Mouse (Mus musculus): ENCODE measurements around the gene Ldlrad2. TPM values are rescaled to one million over a fixed set of nuclear protein-coding genes. Genes with fewer than 3 reads are reported as not detected.
"Not testable (repeated sequence)": the region's sequence is repeated elsewhere in the genome, so short reads cannot be mapped to it uniquely, and the experiment has no call there.

Gene Ldlrad2
- polyA plus RNA-seq, 1 experiment from 2014 or later = not detected

DNA sequence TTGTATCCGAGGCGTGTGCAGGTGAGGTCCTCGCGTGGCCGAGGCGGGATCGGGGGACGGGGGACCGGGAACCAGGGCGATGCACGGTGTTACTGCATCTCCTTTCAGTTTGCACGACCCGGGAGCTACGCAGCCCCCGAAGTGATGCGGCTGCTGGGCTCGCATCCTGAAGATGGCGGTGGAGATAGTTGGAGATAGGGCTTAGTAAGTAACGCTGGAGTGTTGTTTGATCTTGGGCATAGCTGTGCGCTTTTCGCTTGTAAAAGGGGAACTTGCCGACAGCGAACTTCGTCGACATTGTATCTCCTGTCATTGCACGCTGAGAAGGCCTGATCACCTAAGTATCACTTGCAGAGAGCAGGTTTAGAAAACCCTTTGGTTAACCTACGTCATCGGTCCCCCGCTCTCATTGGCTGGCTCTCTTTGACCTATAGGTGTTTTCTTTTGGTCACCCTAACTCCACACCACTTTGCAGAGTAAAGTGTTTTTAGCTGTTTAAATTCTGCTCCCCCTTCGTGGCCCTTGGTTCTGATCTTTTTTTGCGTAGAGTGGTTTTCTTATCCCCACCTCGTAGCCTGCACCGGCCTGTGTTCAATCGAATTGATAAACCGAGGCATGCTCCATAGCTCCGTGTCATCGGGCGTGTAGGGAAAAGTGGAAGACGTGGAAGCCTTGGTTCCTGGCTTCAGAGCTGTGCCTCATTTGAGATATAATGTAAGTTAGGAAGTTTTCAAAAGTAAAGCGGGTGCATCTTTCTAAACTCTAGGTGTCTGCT is 20.3 kb upstream of the Ldlrad2 start:
- H3K4me3 ChIP-seq (ENCODE audit: low read depth, low read length) = peak overlapping the region; percentile 81
- H3K27ac ChIP-seq (ENCODE audit: low read depth, low read length) = peak overlapping the region; percentile 99
- H3K36me3 ChIP-seq (ENCODE audit: control insufficient read depth, insufficient read depth, low read length) = no peaks in the 10 kb centered on the region
- ATAC-seq (no peak; the same call in 1 of the 2 replicates), DNase-seq (ENCODE audit: low spot score) (peak; percentile 42)
- H3K4me1 ChIP-seq (ENCODE audit: control insufficient read depth, insufficient read depth, low read length) = peaks cover 14% of the 10 kb centered on the region
- WGBS = 5% methylated on average over 40 of the region's 40 CpGs
- H3K9me3 ChIP-seq (replicated peaks; ENCODE audit: control insufficient read depth, low read length) = no peaks in the 10 kb centered on the region
- H3K9ac ChIP-seq (ENCODE audit: low read length) = peak overlapping the region; percentile 88
- no peaks in the 10 kb centered on the region for H3K27me3 ChIP-seq (replicated peaks; ENCODE audit: control insufficient read depth, insufficient read depth, low read length)
- peak overlapping the region; percentile 87 for H3K4me2 ChIP-seq (ENCODE audit: low read length)

DNA sequence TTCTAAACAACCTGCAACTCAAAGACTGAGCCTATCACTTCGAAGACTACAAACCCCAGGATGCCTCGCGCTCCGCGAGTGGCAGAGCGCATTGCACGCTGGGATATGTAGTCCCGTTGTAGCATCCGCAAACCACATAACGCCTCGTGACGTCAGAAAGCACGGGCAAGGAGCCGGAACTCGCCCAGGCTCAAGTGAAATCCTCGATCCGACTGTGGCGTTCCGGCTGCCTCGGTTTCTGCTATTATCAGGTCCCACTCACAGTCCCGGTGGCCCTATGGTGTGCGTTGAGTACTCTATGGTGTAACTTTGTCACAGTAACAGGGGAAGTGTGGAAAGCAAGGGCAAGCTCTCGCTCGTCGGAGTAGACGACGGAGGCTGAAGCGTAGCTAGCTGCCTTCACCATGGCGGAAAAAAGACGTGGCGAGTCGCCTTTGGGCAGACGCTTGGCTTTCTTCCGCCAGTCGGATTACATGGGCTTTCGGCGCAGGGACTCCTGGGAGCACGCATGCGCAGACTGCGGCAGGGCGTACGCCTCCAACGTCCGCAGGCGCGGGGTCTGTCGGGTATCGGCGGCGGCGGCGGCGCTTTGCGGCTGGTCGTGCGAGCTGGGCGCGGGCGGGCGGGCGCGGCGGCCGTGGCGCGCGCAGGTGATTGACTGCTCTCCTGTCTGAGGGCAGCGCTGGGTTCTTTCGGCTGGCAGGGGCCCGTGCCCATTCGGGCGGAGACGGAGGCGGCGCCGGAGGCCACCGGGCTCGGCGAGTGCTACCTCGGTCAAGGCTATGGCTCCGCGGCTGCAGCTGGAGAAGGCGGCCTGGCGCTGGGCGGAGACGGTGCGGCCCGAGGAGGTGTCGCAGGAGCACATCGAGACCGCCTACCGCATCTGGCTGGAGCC is 19.5 kb upstream of the Ldlrad2 start, which contains the start of gene Usp48:
TSS of gene Usp48 (plus strand) at position 155 of the 895 bp plus-strand sequence.
- peak; percentile 100 for DNase-seq (ENCODE audit: low spot score)
- Histone ChIP-seq H3K36me3 (ENCODE audit: control insufficient read depth, insufficient read depth, low read length) (no peaks in the 10 kb centered on the region), H3K4me1 (ENCODE audit: control insufficient read depth, insufficient read depth, low read length) (peaks cover 14% of the 10 kb centered on the region), H3K27ac (ENCODE audit: low read depth, low read length) (peak within 1 kb of the TSS; percentile 99), H3K9ac (ENCODE audit: low read length) (peak within 1 kb of the TSS; percentile 88), H3K4me2 (ENCODE audit: low read length) (peak within 1 kb of the TSS; percentile 87), H3K4me3 (ENCODE audit: low read depth, low read length) (peak within 1 kb of the TSS; percentile 81), H3K27me3 (replicated peaks; ENCODE audit: control insufficient read depth, insufficient read depth, low read length) (no peaks in the 10 kb centered on the region), H3K9me3 (replicated peaks; ENCODE audit: control insufficient read depth, low read length) (no peaks in the 10 kb centered on the region)
- ATAC-seq = peak; percentile 95
- under 1% methylated on average over 75 of the region's 92 CpGs for WGBS

- DNase-seq (ENCODE audit: low spot score) = no peak
- Histone ChIP-seq H3K27me3 (replicated peaks; ENCODE audit: control insufficient read depth, insufficient read depth, low read length) (no peaks in the 10 kb centered on the region), H3K27ac (ENCODE audit: low read depth, low read length) (no peak overlapping the region), H3K9me3 (replicated peaks; ENCODE audit: control insufficient read depth, low read length) (no peaks in the 10 kb centered on the region), H3K4me2 (ENCODE audit: low read length) (no peak overlapping the region), H3K36me3 (ENCODE audit: control insufficient read depth, insufficient read depth, low read length) (no peaks in the 10 kb centered on the region), H3K4me1 (ENCODE audit: control insufficient read depth, insufficient read depth, low read length) (peaks cover 11% of the 10 kb centered on the region), H3K4me3 (ENCODE audit: low read depth, low read length) (no peak overlapping the region), H3K9ac (ENCODE audit: low read length) (no peak overlapping the region)
- ATAC-seq = no peak
- 80% methylated on average over 4 of the region's 4 CpGs for WGBS
Observed at GRCm38 (mm10) chr4:137590961-137591360, 16.6 kb upstream of the Ldlrad2 start.

- no peaks in the 10 kb centered on the region for H3K4me1 ChIP-seq (ENCODE audit: control insufficient read depth, insufficient read depth, low read length)
- no peak for DNase-seq (ENCODE audit: low spot score)
- WGBS = 85% methylated on average over 3 of the region's 3 CpGs
Observed at GRCm38 (mm10) chr4:137589586-137589985, 15.2 kb upstream of the Ldlrad2 start.

DNA sequence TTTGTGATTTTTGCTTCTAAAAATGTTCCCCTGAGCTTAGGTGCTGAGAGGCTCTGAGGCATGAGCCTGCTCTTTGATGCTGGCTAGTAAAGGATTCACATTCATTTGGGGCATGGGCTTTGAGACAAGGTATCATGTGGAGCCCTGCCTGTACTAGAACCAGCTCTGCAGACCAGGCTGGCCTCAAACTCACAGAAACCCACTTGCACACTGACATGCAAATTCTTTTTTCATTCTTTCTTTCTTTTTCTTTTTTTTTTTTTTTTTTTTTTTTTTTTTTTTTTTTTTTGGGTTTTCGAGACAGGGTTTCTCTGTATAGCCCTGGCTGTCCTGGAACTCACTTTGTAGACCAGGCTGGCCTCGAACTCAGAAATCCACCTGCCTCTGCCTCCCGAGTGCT is 14.7 kb upstream of the Ldlrad2 start:
- H3K36me3 ChIP-seq (ENCODE audit: control insufficient read depth, insufficient read depth, low read length); ATAC-seq; H3K27ac ChIP-seq (ENCODE audit: low read depth, low read length); H3K4me3 ChIP-seq (ENCODE audit: low read depth, low read length); DNase-seq (ENCODE audit: low spot score); H3K27me3 ChIP-seq (replicated peaks; ENCODE audit: control insufficient read depth, insufficient read depth, low read length); H3K9me3 ChIP-seq (replicated peaks; ENCODE audit: control insufficient read depth, low read length); H3K4me2 ChIP-seq (ENCODE audit: low read length); H3K4me1 ChIP-seq (ENCODE audit: control insufficient read depth, insufficient read depth, low read length); H3K9ac ChIP-seq (ENCODE audit: low read length): not testable (repeated sequence)
- WGBS = 100% methylated on average over 2 of the region's 3 CpGs

More at GRCm38 (mm10) chr4:137589586-137589985, 15.2 kb upstream of the Ldlrad2 start:
- ATAC-seq = no peak
- H3K27me3 ChIP-seq (replicated peaks; ENCODE audit: control insufficient read depth, insufficient read depth, low read length) = no peaks in the 10 kb centered on the region
- no peak overlapping the region for H3K4me2 ChIP-seq (ENCODE audit: low read length)
- no peak overlapping the region for H3K4me3 ChIP-seq (ENCODE audit: low read depth, low read length)
- H3K36me3 ChIP-seq (ENCODE audit: control insufficient read depth, insufficient read depth, low read length) = no peaks in the 10 kb centered on the region
- no peaks in the 10 kb centered on the region for H3K9me3 ChIP-seq (replicated peaks; ENCODE audit: control insufficient read depth, low read length)
- no peak overlapping the region for H3K9ac ChIP-seq (ENCODE audit: low read length)
- H3K27ac ChIP-seq (ENCODE audit: low read depth, low read length) = no peak overlapping the region

DNA sequence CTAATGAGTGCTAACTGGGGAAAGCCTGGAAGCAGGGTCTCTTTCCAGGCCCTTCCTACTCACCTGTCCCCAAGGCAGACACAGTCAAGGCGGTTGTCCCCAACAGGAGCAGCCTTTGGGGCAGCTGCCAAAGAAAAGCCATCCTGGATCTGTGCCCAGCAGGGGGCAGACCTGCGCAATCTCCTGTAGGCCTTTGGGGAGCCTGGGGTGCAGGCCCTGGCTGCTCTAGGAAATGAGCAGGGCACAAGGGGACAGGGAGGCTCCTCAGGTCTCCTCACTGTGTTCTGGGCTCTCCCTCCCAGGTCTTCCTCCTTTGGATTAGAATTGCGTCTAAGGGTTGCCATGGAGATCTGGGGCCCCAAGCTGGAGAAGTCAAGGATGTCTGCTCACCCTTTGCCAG is 7.4 kb upstream of the Ldlrad2 start:
- 0 out of 2 replicates have a peak, but pooled peaks cover 9% of the 10 kb centered on the region for H3K27me3 ChIP-seq (replicated peaks; ENCODE audit: control insufficient read depth, insufficient read depth, low read length)
- 31% methylated on average over 3 of the region's 3 CpGs for WGBS
- no peaks in the 10 kb centered on the region for H3K36me3 ChIP-seq (ENCODE audit: control insufficient read depth, insufficient read depth, low read length)
- H3K27ac ChIP-seq (ENCODE audit: low read depth, low read length) = no peak overlapping the region
- ATAC-seq (no peak), DNase-seq (ENCODE audit: low spot score) (peak; percentile 8)
- H3K4me3 ChIP-seq (ENCODE audit: low read depth, low read length) = no peak overlapping the region
- H3K9ac ChIP-seq (ENCODE audit: low read length) = no peak overlapping the region
- no peaks in the 10 kb centered on the region for H3K9me3 ChIP-seq (replicated peaks; ENCODE audit: control insufficient read depth, low read length)
- H3K4me1 ChIP-seq (ENCODE audit: control insufficient read depth, insufficient read depth, low read length) = 0 out of 2 replicates have a peak, but pooled peaks cover 2% of the 10 kb centered on the region
- H3K4me2 ChIP-seq (ENCODE audit: low read length) = no peak overlapping the region

DNA sequence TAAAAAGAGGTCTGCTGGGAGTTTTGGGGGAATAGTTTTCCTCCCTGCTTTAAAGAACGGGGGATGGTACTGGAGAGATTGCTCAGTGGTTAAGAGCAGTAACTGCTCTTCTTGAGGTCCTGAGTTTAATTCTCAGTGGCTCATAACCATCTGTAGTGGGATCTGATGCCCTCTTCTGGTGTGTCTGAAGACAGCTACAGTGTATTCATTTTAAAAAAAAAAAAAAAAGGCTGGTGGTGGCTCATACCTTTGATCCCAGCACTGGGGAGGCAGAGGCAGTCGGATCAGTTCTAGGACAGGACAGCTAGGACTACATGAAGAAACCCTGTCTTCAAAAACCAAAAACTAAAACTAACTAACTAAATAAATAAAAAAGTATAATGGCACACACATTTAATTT is 5.9 kb upstream of the Ldlrad2 start:
- 0 out of 2 replicates have a peak, but pooled peaks cover 9% of the 10 kb centered on the region for H3K27me3 ChIP-seq (replicated peaks; ENCODE audit: control insufficient read depth, insufficient read depth, low read length)
- H3K36me3 ChIP-seq (ENCODE audit: control insufficient read depth, insufficient read depth, low read length) = no peaks in the 10 kb centered on the region
- ATAC-seq (no peak), DNase-seq (ENCODE audit: low spot score) (no peak)
- H3K4me1 ChIP-seq (ENCODE audit: control insufficient read depth, insufficient read depth, low read length) = 0 out of 2 replicates have a peak, but pooled peaks cover 2% of the 10 kb centered on the region
- H3K9me3 ChIP-seq (replicated peaks; ENCODE audit: control insufficient read depth, low read length) = no peaks in the 10 kb centered on the region
- no peak overlapping the region for H3K4me3 ChIP-seq (ENCODE audit: low read depth, low read length)
- no peak overlapping the region for H3K4me2 ChIP-seq (ENCODE audit: low read length)
- 61% methylated on average over 2 of the region's 2 CpGs for WGBS
- no peak overlapping the region for H3K9ac ChIP-seq (ENCODE audit: low read length)
- H3K27ac ChIP-seq (ENCODE audit: low read depth, low read length) = no peak overlapping the region

- 60% methylated on average over 4 of the region's 4 CpGs for WGBS
- H3K9ac ChIP-seq (ENCODE audit: low read length) = no peak overlapping the region
Observed at GRCm38 (mm10) chr4:137579789-137580188, 5.4 kb upstream of the Ldlrad2 start.

More at GRCm38 (mm10) chr4:137579789-137580188, 5.4 kb upstream of the Ldlrad2 start:
- no peak for DNase-seq (ENCODE audit: low spot score)
- H3K4me3 ChIP-seq (ENCODE audit: low read depth, low read length) = no peak overlapping the region
- no peaks in the 10 kb centered on the region for H3K36me3 ChIP-seq (ENCODE audit: control insufficient read depth, insufficient read depth, low read length)
- no peak overlapping the region for H3K4me2 ChIP-seq (ENCODE audit: low read length)
- H3K27me3 ChIP-seq (replicated peaks; ENCODE audit: control insufficient read depth, insufficient read depth, low read length) = 0 out of 2 replicates have a peak, but pooled peaks cover 9% of the 10 kb centered on the region
- no peak overlapping the region for H3K27ac ChIP-seq (ENCODE audit: low read depth, low read length)
- no peaks in the 10 kb centered on the region for H3K9me3 ChIP-seq (replicated peaks; ENCODE audit: control insufficient read depth, low read length)
- H3K4me1 ChIP-seq (ENCODE audit: control insufficient read depth, insufficient read depth, low read length) = 0 out of 2 replicates have a peak, but pooled peaks cover 2% of the 10 kb centered on the region
- ATAC-seq = no peak

Data from forebrain, embryonic 14.5 days (tissue).